Comparison of ENCODE assay signal across 10 mouse cellular contexts in genomic region chr17:32403417-32403816, GRCm38 (mm10). TPM values are rescaled to one million over a fixed set of nuclear protein-coding genes. Genes with fewer than 3 reads are reported as not detected.
DNase-seq lines count a peak whose midpoint lies in the region; ATAC-seq and TF ChIP-seq lines count a peak whose summit lies in the region.
"Had no signal": no experiment of that assay in that cellular context is flagged by ENCODE, and none has a peak within 500 bp of the region (broad histone marks: within the 10 kb centered on the region; RNA-seq: fewer than 3 reads in every experiment).

Gene Rasal3, minus strand, starts transcription at chr17:32403583.

- H3K9ac ChIP-seq in heart, postnatal 0 days (replicated peaks; ENCODE audit: low read depth, low read length), result no peak within 1 kb of the TSS
- peak within 1 kb of the TSS; percentile 66 for H3K9ac ChIP-seq in liver, embryonic 13.5 days
- H3K9ac ChIP-seq: forebrain, embryonic 13.5 days; hindbrain, embryonic 12.5 days had no signal

- no peak within 1 kb of the TSS for H3K4me2 ChIP-seq in heart, postnatal 0 days (ENCODE audit: low read depth, low read length)
- H3K4me2 ChIP-seq in liver, embryonic 13.5 days, result peak within 1 kb of the TSS; percentile 71
- H3K4me2 ChIP-seq: forebrain, embryonic 13.5 days; hindbrain, embryonic 12.5 days had no signal

- WGBS in heart, postnatal 0 days, result 59% methylated on average over 8 of the region's 8 CpGs
- WGBS in liver, embryonic 13.5 days (ENCODE audit: insufficient replicate concordance), result 29% methylated on average over 8 of the region's 8 CpGs

- H3K9me3 ChIP-seq in heart, postnatal 0 days (replicated peaks; ENCODE audit: control insufficient read depth, low read length), result no peaks in the 10 kb centered on the region
- H3K9me3 ChIP-seq in liver, embryonic 13.5 days (replicated peaks), result no peaks in the 10 kb centered on the region
- H3K9me3 ChIP-seq: forebrain, embryonic 13.5 days; hindbrain, embryonic 12.5 days had no signal

- H3K36me3 ChIP-seq in heart, postnatal 0 days (replicated peaks; ENCODE audit: control insufficient read depth, insufficient read depth, low read length), result no peaks in the 10 kb centered on the region
- no peaks in the 10 kb centered on the region for H3K36me3 ChIP-seq in liver, embryonic 13.5 days
- H3K36me3 ChIP-seq in splenic B cell, adult 2 months (ENCODE audit: control insufficient read depth, insufficient read depth, low read length, poor library complexity, severe bottlenecking), result peaks cover 3% of the 10 kb centered on the region; the same call in 1 of the 2 replicates
- H3K36me3 ChIP-seq: hindbrain, embryonic 12.5 days had no signal

- no peak within 1 kb of the TSS for H3K27ac ChIP-seq in heart, postnatal 0 days (ENCODE audit: low read depth)
- peak within 1 kb of the TSS; percentile 29 for H3K27ac ChIP-seq in liver, embryonic 13.5 days
- H3K27ac ChIP-seq: forebrain, embryonic 13.5 days; hindbrain, embryonic 12.5 days had no signal

- H3K4me1 ChIP-seq in heart, postnatal 0 days (ENCODE audit: control insufficient read depth, insufficient read depth), result no peaks in the 10 kb centered on the region
- peaks cover 26% of the 10 kb centered on the region for H3K4me1 ChIP-seq in liver, embryonic 13.5 days (replicated peaks)
- H3K4me1 ChIP-seq: forebrain, embryonic 13.5 days; hindbrain, embryonic 12.5 days had no signal

- intact Hi-C loops in heart, postnatal 25 days (cut with DNase I), result no loop called here

- TF ChIP-seq CTCF in heart, postnatal 0 days (IDR thresholded peaks at IDR 0.05; ENCODE audit: low read depth), result no peak

- peak within 1 kb of the TSS; percentile 33; the same call in 1 of the 2 replicates for H3K4me3 ChIP-seq in heart, postnatal 0 days (ENCODE audit: low read depth, low read length)
- H3K4me3 ChIP-seq in liver, embryonic 13.5 days (replicated peaks), result peak within 1 kb of the TSS; percentile 59
- H3K4me3 ChIP-seq: forebrain, embryonic 13.5 days; hindbrain, embryonic 12.5 days had no signal

- no peak for DNase-seq in heart, postnatal 0 days (ENCODE audit: low spot score)
- no peak for DNase-seq in heart, postnatal 25 days (ENCODE audit: low spot score)
- DNase-seq in T-cell, adult 2 months (ENCODE audit: low spot score), result peak; percentile 83
- no peak for DNase-seq in liver, embryonic 13.5 days
- peak; percentile 81 for DNase-seq in splenic B cell, adult 2 months (ENCODE audit: low read depth, low spot score)
- no peak for DNase-seq in embryo, embryonic 10.5 days (ENCODE audit: low spot score)
- DNase-seq in right cerebral cortex, adult 2 months (ENCODE audit: low spot score in 2 of 2), result no peak
- DNase-seq in kidney, postnatal 14 days, result no peak

- no peak for ATAC-seq in heart, postnatal 0 days (ENCODE audit: insufficient read depth, low read depth)
- 0 out of 2 replicates have a peak, but pooled peaks have one; percentile 47 for ATAC-seq in liver, embryonic 13.5 days (ENCODE audit: low read depth)
- ATAC-seq: forebrain, embryonic 13.5 days had no signal

- TF ChIP-seq EP300 in heart, postnatal 0 days (IDR thresholded peaks at IDR 0.05; ENCODE audit: low read depth), result no peak

- H3K27me3 ChIP-seq in heart, postnatal 0 days (ENCODE audit: control insufficient read depth, insufficient read depth, low read length), result peaks cover 6% of the 10 kb centered on the region; the same call in 1 of the 2 replicates
- no peaks in the 10 kb centered on the region for H3K27me3 ChIP-seq in liver, embryonic 13.5 days
- no peaks in the 10 kb centered on the region for H3K27me3 ChIP-seq in splenic B cell, adult 2 months (ENCODE audit: control insufficient read depth, insufficient read depth, low read length, poor library complexity, severe bottlenecking)

RNA-seq across cellular contexts. Expression of gene Rasal3, which starts in this region (rescaled TPM):
- total RNA-seq in heart, postnatal 0 days (2014; rRNA removed; ENCODE audit: low replicate concordance), result 7.3 and 15.0 TPM in 2 replicates
- 0.40 TPM in 2 replicates for polyA plus RNA-seq in heart, postnatal 0 days (2015; fragmentation: Nextera tagmentation; extraction: Ambion mirVana)
- total RNA-seq in heart, postnatal 25 days (2021), result 1 to 10 TPM in 1 of 2 experiments, under 1 TPM in 1; 0.91 to 1.3 TPM
- polyA plus RNA-seq in liver, embryonic 13.5 days (2015; fragmentation: Nextera tagmentation; extraction: Ambion mirVana), result 3.5 and 3.6 TPM in 2 replicates

Comparison
In these comparisons a context has a peak if more than half of its experiments do, and no peak if none do; other contexts are left out.
1. DNase-seq: peak in T-cell, adult 2 months (single experiment) and splenic B cell, adult 2 months (single experiment); none in heart, postnatal 0 days (single experiment), heart, postnatal 25 days (single experiment), liver, embryonic 13.5 days (single experiment), embryo, embryonic 10.5 days (single experiment), right cerebral cortex, adult 2 months (0 of 2) and kidney, postnatal 14 days (single experiment).